Mouse (Mus musculus) retina, postnatal 7 days (tissue): ENCODE results near the gene Fry.

Source experiments
- DNase-seq: peaks from one replicate; pipeline ENCODE4 v3.0.0-alpha.2; 2012; ENCODE audit warnings: low read depth, low spot score

Gene Fry

DNA sequence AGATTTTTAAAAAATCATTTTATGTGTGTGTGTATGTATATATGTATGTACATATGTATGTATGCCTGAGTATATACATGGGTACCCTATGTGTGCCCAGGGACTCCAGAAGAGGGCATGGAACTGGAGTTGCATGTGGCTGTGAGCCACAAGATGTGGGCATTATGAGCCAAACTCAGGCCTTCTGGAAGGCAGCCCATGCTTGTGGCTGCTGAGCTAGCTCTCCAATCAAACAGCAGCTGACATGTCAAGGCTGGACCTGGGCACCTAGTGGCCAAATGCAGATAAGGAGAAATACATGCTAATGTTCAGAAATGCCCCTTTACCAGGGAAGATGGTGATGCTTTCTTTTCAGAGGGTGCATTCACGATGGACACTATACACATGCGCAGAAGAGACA lies 213.4 kb downstream of the Fry start:
- no peak for DNase-seq

GRCm38 (mm10) chr5:150332810-150333209 lies 214.4 kb downstream of the Fry start:
- no peak for DNase-seq

DNA sequence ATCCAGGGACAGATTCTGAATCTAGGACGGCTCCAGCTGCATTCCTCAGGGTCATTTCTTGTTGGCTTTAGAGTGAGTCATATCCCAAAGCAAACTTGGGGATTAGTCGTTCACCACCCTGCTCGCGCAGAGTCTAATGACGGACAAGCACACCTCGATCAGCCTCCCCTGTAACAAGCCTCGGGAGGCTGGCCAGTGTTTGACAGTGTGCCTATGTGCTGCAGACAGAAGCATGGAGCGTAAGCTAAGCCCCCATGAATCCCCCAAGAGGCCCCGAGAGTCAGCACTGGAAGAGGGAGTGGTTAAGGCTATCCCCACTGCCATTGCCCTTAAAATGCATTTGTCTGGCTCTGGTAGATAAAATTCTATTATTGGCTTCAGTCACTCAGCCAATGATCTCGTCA lies 214.9 kb downstream of the Fry start:
- no peak for DNase-seq

DNA sequence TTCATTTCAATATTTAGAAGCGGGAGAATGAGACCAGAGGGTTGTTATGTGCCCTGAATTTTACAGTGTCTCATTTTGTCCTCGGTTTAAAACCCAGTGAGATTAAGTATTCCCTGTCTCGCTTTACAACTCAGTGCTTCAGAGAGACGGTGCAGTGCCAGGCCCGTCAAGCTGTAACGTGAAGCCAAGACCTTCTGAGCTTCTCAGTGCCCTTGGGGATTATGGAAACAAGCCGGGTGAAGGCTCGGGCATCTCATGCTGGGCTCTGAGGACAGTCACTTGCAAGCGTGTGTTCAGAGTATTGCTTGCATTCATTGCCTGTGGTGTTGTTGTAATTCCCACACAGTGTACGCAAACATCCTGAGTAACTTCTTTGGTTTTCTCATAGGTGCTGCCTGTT lies 218.0 kb downstream of the Fry start:
- DNase-seq: no peak

- DNase-seq: no peak
Measured at GRCm38 (mm10) chr5:150337696-150338095, 219.3 kb downstream of the Fry start.

DNA sequence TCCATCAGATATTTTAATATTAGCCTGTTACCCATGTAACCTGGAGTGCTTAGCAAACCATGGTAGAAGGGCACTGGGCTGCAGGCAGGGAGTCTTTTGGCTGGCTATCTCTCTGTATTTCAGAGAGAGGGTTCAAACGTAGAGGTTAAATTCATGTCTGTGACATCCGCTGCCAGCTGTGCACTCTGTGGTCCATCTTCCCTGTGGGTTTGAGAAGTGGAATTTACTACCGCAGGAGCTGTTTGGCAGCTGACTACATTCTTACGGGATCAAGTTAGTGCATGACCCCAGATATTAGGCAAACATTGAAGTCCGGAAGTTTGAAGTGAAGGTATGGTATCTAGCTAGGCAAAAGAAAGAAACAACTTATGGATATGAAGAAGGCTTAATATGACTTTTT lies 222.5 kb downstream of the Fry start:
- DNase-seq: no peak

DNA sequence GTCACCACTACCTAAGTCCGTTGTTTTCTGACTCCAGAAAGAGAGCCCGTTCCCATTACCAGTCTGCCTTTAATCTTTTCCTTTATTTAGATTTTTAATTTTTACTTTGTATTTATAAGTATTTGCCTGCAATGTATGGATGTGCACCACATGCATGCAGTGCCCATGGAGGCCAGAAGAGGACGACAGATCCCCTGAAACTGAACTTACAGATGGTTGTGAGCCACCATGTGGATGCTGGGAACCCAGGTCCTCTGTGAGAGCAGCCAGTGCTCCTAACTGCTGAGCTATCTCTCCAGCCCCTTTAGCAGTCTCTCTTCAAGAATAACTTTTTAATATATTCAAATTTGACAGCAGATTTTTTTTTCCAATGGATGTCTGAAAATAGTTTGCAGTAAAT lies 223.7 kb downstream of the Fry start:
- DNase-seq: no peak

GRCm38 (mm10) chr5:150345946-150346345 lies 227.5 kb downstream of the Fry start:
- no peak for DNase-seq

- no peak for DNase-seq
Measured at GRCm38 (mm10) chr5:150346378-150346777, 227.9 kb downstream of the Fry start.

- DNase-seq: no peak
Measured at GRCm38 (mm10) chr5:150347845-150348244, 229.4 kb downstream of the Fry start.

GRCm38 (mm10) chr5:150348302-150348701 lies 229.9 kb downstream of the Fry start:
- DNase-seq: no peak

DNA sequence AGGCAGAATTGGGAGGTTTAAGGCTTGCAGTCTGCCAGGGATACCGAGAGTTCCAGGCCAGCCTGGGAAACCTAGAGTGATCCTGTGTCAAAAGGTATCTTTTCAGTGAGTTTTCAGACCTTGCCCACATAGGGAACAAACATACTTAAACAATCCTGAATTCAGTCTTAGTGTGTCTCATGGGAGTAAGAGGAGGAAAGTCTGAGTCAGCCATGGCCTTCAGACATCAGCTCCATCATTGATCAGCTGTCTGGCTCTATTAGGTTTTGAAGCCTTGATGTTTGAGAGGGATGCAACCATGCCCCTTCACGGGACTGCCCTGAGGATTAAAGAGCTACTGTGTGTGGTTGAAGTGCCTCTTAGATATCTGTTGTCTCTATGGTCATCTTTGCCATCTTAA lies 232.7 kb downstream of the Fry start:
- no peak for DNase-seq

GRCm38 (mm10) chr5:150358671-150359070 lies 240.2 kb downstream of the Fry start:
- no peak for DNase-seq

DNA sequence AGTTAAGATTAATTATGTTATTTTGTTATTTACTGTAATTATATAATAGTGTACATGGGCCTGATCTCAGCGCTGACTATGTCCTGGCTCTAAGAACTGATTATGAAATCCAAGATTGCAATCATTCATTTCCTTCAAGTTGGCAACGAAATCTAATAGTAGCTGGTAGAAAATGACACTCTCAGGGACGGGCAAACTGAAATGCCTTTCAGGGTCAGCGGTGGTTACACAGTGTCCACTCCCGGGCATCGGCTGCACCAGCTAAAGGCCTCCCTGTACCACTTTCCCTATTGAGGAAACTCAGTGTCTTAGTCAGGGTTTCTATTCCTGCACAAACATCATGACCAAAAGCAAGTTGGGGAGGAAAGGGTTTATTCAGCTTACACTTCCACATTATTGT lies 243.8 kb downstream of the Fry start:
- DNase-seq: no peak

GRCm38 (mm10) chr5:150364621-150365020 lies 246.2 kb downstream of the Fry start:
- DNase-seq: no peak

DNA sequence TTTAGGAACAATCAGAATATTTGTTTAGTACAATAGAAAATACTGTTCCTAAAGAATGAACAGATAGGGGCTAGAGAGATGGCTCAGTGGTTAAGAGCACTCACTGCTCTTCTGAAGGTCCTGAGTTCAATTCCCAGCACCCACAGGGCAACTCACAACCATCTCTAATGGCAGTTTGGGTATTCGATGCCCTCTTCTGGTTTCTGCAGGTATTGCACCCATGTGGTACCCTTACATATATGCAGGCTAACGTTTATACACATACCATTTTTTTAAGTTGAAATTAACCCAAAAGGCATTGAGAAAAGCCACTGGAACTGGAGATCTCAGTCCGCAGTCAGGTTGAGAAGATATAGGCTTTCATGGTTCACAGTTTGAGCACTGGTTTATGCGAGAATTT lies 248.6 kb downstream of the Fry start:
- no peak for DNase-seq

GRCm38 (mm10) chr5:150370291-150370690 lies 251.8 kb downstream of the Fry start:
- DNase-seq: no peak

GRCm38 (mm10) chr5:150370895-150371294 lies 252.4 kb downstream of the Fry start:
- no peak for DNase-seq

- no peak for DNase-seq
Measured at GRCm38 (mm10) chr5:150372956-150373355, 254.5 kb downstream of the Fry start.

DNA sequence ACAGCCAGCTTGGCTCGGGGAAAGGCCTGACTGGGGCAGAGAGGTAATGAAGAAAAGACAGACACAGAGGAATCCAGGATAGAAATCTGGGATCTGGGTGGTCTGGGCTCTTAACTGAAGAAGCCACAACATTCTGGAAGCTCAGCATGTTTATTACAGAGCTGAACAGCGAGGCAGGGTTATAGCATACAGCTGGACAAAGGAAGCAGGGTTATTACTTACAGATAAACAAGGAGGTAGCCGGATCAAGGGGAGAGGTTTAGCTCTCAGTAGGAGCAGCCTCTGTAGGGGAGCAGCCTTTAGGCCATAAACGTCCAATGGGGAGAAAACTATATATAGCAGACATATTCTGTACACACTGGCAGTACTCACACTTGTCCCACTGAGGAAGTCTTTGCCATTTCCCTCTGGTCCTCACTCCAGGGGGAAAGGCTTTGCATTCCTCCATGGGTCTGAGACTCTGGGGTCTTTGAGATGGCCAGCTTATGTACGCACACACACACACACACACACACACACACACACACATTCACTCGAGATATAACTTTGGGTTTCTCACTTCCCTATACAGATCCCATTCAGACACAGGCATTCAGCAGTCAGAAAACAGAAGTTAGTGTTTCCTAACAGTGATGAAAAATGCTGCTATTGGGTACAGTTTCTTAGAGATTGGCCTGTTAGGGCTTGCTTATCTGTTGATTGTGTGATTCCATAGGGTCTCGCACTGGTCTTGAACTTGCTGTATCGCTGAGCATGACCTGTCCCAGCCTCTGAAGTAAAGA lies 256.5 kb downstream of the Fry start:
- no peak for DNase-seq

DNA sequence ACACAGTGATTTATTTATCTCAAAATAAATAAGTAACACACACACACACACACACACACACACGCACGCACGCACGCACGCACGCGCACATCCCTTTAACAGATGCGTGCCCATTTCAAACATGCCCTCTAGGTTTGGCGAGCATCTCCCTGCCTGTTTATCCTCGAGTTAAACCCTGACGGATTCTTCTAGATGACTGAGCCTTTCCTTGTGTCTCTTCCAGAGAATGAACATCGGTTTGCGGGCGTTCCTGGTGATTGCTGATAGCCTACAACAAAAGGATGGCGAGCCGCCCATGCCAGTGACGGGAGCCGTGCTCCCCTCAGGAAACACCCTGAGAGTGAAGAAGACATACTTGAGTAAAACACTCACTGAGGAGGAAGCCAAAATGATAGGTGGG lies 260.1 kb downstream of the Fry start:
- no peak for DNase-seq

DNA sequence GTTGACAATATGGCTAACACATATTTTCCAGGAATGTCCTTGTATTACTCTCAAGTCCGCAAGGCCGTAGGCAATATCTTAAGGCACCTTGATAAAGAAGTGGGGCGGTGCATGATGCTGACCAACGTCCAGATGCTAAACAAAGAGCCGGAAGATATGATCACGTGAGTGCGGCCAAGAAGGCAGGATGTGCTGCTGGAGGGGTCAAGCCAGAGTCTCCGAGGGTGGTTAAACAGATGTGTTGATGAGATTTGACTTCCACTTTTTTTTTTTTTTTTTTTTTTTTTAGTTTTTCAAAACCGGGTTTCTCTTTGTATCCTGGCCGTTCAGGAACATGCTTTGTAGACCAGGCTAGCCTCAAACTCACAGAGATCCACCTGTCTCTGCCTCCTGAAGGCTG lies 262.3 kb downstream of the Fry start:
- DNase-seq: no peak

GRCm38 (mm10) chr5:150382411-150382810 lies 264.0 kb downstream of the Fry start:
- no peak for DNase-seq
